Mouse (Mus musculus) intestine, embryonic 14.5 days (tissue): ENCODE results near the gene Gimap9. TPM values are rescaled to one million over a fixed set of nuclear protein-coding genes. Genes with fewer than 3 reads are reported as not detected.

Experiments
- ATAC-seq: fragments of 200-750 bp; cut with Nextera tagmentation; replicated peaks from 2 replicates; pipeline ENCODE4 v1.8.0; 2017; ENCODE audit warnings: low read depth, moderate number of reproducible peaks, moderate TSS enrichment, moderate library complexity; ENCODE audit not compliant: low FRiP score, low TSS enrichment
- DNase-seq: peaks from one replicate; pipeline ENCODE4 v3.0.0-alpha.2; 2018; ENCODE audit warnings: low spot score
- H3K27ac ChIP-seq: fragments of 300-500 bp; sonication (generic); 2 replicates; pipeline ENCODE4 v1.5.1; 2014; ENCODE audit warnings: low read depth, mild to moderate bottlenecking, control low read depth
- H3K27me3 ChIP-seq: fragments of 300-500 bp; sonication (generic); replicated peaks from 2 replicates; pipeline ENCODE4 v1.6.1; 2014; ENCODE audit warnings: low read length, control low read depth; ENCODE audit not compliant: control insufficient read depth, insufficient read depth
- H3K36me3 ChIP-seq: fragments of 300-500 bp; sonication (generic); 2 replicates; pipeline ENCODE4 v1.6.1; 2014; ENCODE audit warnings: low read length, control low read depth; ENCODE audit not compliant: control insufficient read depth, insufficient read depth
- H3K4me1 ChIP-seq: fragments of 300-500 bp; sonication (generic); replicated peaks from 2 replicates; pipeline ENCODE4 v1.6.1; 2014; ENCODE audit warnings: low read length, control low read depth, mixed read lengths; ENCODE audit not compliant: control insufficient read depth, insufficient read depth
- H3K4me2 ChIP-seq: fragments of 300-500 bp; sonication (generic); 2 replicates; pipeline ENCODE4 v1.6.1; 2014; ENCODE audit warnings: low read length
- H3K4me3 ChIP-seq: fragments of 300-500 bp; sonication (generic); 2 replicates; pipeline ENCODE4 v1.5.1; 2014; ENCODE audit warnings: low read depth, low read length, control low read depth, mixed read lengths
- H3K9ac ChIP-seq: fragments of 300-500 bp; sonication (generic); 2 replicates; pipeline ENCODE4 v1.6.1; 2014; ENCODE audit warnings: mild to moderate bottlenecking, low read length
- H3K9me3 ChIP-seq: fragments of 300-500 bp; sonication (generic); 2 replicates; pipeline ENCODE4 v1.6.1; 2016; ENCODE audit warnings: low read length, control low read depth; ENCODE audit not compliant: control insufficient read depth
- WGBS: fragments of 180-500 bp; shearing (Covaris S2); extraction: QIAGEN DNeasy Blood & Tissue Kit; methylation state at CpG from one replicate; pipeline ENCODE4 v1.1.7; 2014; 5-methylcytosine and 5-hydroxymethylcytosine counted together
- polyA plus RNA-seq: library from polyadenylated mRNA; unstranded; fragments of >200 nt; fragmentation: Nextera tagmentation; extraction: Ambion mirVana; gene quantifications from 2 replicates; pipeline ENCODE4 v1.2.1, GENCODE M21; 2014

The Gimap9 gene
- polyA plus RNA-seq, 1 experiment from 2014 or later, result 14.1 TPM

GRCm38 (mm10) chr6:48689320-48689719 is 13.4 kb downstream of the Gimap9 start:
- Histone ChIP-seq H3K9ac (no peak overlapping the region), H3K4me2 (no peak overlapping the region), H3K36me3 (no peaks in the 10 kb centered on the region), H3K27me3 (no peaks in the 10 kb centered on the region), H3K27ac (no peak overlapping the region), H3K4me3 (no peak overlapping the region), H3K4me1 (no peaks in the 10 kb centered on the region), H3K9me3 (no peaks in the 10 kb centered on the region)
- 87% methylated on average over 2 of the region's 2 CpGs for WGBS
- no peak for DNase-seq
- no peak for ATAC-seq

- no peaks in the 10 kb centered on the region for H3K4me1 ChIP-seq
- no peak overlapping the region for H3K9ac ChIP-seq
- 81% methylated on average over 6 of the region's 6 CpGs for whole genome bisulfite sequencing
- H3K9me3 ChIP-seq, result no peaks in the 10 kb centered on the region
- no peak overlapping the region for H3K27ac ChIP-seq
- H3K4me2 ChIP-seq, result no peak overlapping the region
- DNase-seq (peak; percentile 41), ATAC-seq (no peak)
- no peaks in the 10 kb centered on the region for H3K27me3 ChIP-seq
- H3K4me3 ChIP-seq, result no peak overlapping the region
- H3K36me3 ChIP-seq, result no peaks in the 10 kb centered on the region
Measured at GRCm38 (mm10) chr6:48692962-48693361, 17.0 kb downstream of the Gimap9 start.

DNA sequence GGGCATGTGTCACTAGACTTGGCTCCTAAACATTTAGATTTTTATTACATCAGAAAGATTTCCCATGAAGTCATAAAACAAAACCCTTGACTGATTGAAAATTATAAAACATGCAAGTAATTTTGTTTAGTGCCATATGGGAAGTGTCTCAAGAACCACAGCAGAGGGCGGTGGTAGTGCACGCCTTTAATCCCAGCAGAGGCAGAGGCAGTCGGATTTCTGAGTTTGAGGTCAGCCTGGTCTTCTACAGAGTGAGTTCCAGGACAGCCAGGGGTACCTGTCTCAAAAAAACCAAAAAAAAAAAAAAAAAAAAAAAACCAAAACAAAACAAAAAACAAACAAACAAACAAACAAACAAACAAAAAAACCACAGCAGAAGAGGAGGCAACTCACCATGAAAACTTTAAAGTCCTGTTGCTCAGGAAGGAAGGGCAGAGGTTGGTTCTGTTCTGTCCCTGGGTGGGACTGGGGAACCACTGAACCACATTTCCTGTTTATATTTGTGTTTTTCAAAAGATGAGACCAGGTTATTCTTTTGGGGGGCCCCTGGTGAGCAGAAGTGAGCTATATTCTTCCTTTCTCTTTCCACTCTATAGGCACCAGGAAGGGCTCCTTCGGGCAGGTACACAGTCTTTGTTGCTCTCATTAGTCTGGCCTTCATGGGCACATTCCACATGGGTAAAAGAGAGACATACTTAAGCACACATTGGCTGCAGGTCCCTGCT is 21.1 kb downstream of the Gimap9 start:
- WGBS, result 79% methylated on average over 4 of the region's 4 CpGs

DNA sequence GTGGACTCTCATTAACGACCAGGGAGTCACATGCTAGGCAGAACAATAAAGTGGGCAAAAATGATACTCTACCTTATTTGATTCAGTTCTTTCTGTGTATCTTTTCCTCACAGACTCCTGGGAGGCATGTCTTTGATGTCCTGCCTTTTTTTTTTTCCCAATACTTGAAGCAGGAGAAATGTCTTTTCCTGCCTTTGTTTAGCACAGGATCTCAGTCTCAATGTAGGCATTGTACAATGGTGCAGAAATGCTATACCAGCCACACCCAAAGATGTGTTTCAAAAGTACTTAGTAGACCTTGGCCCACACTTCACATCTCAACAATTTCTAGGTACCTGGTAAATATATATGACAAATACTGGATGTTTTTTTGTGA is 21.6 kb downstream of the Gimap9 start:
- Histone ChIP-seq H3K4me3 (no peak overlapping the region), H3K27ac (no peak overlapping the region), H3K36me3 (no peaks in the 10 kb centered on the region), H3K9me3 (no peaks in the 10 kb centered on the region), H3K9ac (no peak overlapping the region), H3K27me3 (no peaks in the 10 kb centered on the region), H3K4me1 (no peaks in the 10 kb centered on the region; the same call in 1 of the 2 replicates), H3K4me2 (no peak overlapping the region)
- 42% methylated on average over 1 of the region's 1 CpGs for WGBS
- DNase-seq (no peak), ATAC-seq (no peak)

More for the DNA sequence above, 21.1 kb downstream of the Gimap9 start:
- no peak overlapping the region for H3K4me2 ChIP-seq
- no peak overlapping the region for H3K27ac ChIP-seq
- H3K9me3 ChIP-seq, result no peaks in the 10 kb centered on the region
- H3K36me3 ChIP-seq, result no peaks in the 10 kb centered on the region
- no peak overlapping the region for H3K9ac ChIP-seq
- H3K27me3 ChIP-seq, result no peaks in the 10 kb centered on the region
- no peak overlapping the region for H3K4me3 ChIP-seq
- DNase-seq (peak; percentile 49), ATAC-seq (no peak)
- no peaks in the 10 kb centered on the region; the same call in 1 of the 2 replicates for H3K4me1 ChIP-seq

DNA sequence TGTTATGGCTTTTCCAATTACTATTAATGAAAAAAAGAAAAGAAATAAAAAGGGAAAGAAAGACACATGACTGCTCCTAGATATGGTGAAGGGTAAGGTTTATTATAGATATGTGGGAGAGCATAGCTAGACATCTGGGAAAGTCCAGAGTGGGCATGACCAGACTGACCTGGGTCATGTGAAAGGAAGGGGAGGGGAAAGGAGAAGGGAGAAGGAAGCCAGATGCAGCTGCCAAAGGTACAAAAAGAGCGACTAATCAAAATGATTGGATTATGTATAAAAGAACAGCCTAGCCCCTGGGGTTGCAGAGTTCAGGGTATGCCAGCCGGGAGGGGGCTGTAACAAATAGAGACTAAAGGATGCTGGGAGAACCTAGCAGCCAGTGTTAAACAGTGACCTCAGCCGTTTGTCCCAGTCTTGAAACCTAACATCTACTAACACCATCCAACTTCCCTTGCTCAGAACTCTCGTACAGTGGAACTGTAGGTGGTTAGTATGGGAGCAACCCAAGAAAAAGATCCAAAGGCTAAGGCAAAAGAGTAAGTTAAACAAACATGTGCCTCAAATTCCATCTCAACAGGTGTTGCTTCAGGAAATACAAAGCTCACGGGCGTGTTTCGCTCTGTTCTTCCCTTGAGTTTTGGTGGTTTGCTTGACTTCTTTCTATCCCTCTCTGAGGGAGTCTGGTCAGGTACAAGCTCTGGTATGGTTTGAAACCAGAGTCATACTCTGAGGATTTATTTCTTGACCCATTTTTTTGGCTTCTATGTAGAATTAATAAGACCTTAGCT is 22.3 kb downstream of the Gimap9 start:
- H3K4me1 ChIP-seq, result no peaks in the 10 kb centered on the region; the same call in 1 of the 2 replicates
- no peak overlapping the region for H3K4me3 ChIP-seq
- H3K4me2 ChIP-seq, result no peak overlapping the region
- H3K27ac ChIP-seq, result no peak overlapping the region
- DNase-seq (peak; percentile 43), ATAC-seq (no peak)
- H3K9ac ChIP-seq, result no peak overlapping the region
- no peaks in the 10 kb centered on the region for H3K9me3 ChIP-seq
- H3K36me3 ChIP-seq, result no peaks in the 10 kb centered on the region
- no peaks in the 10 kb centered on the region for H3K27me3 ChIP-seq
- 87% methylated on average over 7 of the region's 7 CpGs for WGBS

- DNase-seq (no peak), ATAC-seq (no peak)
- no peaks in the 10 kb centered on the region for H3K36me3 ChIP-seq
- H3K4me3 ChIP-seq, result no peak overlapping the region
- no peak overlapping the region for H3K9ac ChIP-seq
- no peak overlapping the region for H3K27ac ChIP-seq
- no peak overlapping the region for H3K4me2 ChIP-seq
- WGBS, result 81% methylated on average over 3 of the region's 3 CpGs
- no peaks in the 10 kb centered on the region; the same call in 1 of the 2 replicates for H3K4me1 ChIP-seq
- no peaks in the 10 kb centered on the region for H3K9me3 ChIP-seq
- H3K27me3 ChIP-seq, result no peaks in the 10 kb centered on the region
Measured at GRCm38 (mm10) chr6:48698888-48699287, 23.0 kb downstream of the Gimap9 start.

DNA sequence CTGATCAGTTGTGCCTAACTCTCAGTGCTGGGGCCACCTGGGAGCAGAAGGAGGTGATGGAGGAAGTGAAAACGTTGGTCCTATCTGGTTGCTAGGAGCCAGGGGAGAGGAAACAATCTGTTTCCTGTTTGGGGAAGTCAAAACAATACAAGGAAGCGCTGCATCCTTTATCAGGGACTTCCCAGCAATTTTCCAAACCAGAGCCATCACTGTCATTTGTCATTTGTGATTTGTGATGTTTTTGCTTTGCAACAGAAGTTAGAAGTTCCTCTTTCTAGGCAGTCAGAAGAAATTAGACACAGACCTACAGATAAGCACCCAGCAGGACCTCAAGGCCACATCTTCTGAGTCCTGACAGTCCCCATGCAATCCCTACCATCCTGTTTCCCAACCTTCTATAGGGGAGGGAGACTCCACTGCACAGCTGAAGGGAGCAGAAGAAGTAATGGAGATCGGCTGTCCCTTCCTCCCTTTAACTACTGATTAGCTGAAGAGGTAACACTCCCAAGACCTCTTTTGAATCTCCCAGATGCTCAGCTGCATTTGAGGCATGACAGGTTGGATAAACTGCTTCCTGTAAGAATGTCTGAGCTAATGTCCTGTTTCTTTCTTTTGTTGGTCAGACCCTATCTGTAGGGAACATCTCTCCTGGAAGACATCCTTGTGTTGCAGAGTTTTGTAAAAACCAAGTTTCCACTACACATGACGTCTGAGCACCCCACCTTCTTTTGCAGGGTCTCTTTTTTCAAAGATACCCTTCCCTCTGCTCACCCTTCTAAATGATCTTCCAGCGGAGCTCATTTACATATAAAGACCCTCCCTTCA is 24.5 kb downstream of the Gimap9 start:
- Histone ChIP-seq H3K36me3 (no peaks in the 10 kb centered on the region), H3K4me1 (no peaks in the 10 kb centered on the region; the same call in 1 of the 2 replicates), H3K4me3 (no peak overlapping the region), H3K9ac (no peak overlapping the region), H3K4me2 (no peak overlapping the region), H3K27ac (peak overlapping the region; percentile 12), H3K9me3 (no peaks in the 10 kb centered on the region), H3K27me3 (no peaks in the 10 kb centered on the region)
- peak; percentile 45 for DNase-seq
- 43% methylated on average over 5 of the region's 5 CpGs for WGBS
- ATAC-seq, result no peak

- DNase-seq (peak; percentile 50), ATAC-seq (no peak)
- Histone ChIP-seq H3K9me3 (no peaks in the 10 kb centered on the region), H3K4me3 (no peak overlapping the region), H3K27me3 (no peaks in the 10 kb centered on the region), H3K4me1 (no peaks in the 10 kb centered on the region; the same call in 1 of the 2 replicates), H3K27ac (no peak overlapping the region), H3K4me2 (no peak overlapping the region), H3K36me3 (no peaks in the 10 kb centered on the region), H3K9ac (no peak overlapping the region)
- WGBS, result 89% methylated on average over 7 of the region's 7 CpGs
Measured at GRCm38 (mm10) chr6:48702146-48702545, 26.2 kb downstream of the Gimap9 start.
